Mouse (Mus musculus) heart, postnatal 0 days (tissue): ENCODE data around the gene Palm.

Experiments used
- CTCF ChIP-seq: IDR thresholded peaks from 2 replicates; pipeline ENCODE4 v1.5.1; 2016; ENCODE audit warnings: antibody characterized with exemption, control low read depth, low read depth
- EP300 ChIP-seq: IDR thresholded peaks from 2 replicates; pipeline ENCODE4 v1.6.1; 2016; ENCODE audit warnings: antibody characterized with exemption, low read depth

GRCm38 (mm10) chr10:79819606-79820005 lies 26.2 kb downstream of the Palm start:
- no peak for TF ChIP-seq CTCF
- TF ChIP-seq EP300: no peak
